Comparison of ENCODE assay signal across 30 mouse cellular contexts in the genomic region with DNA sequence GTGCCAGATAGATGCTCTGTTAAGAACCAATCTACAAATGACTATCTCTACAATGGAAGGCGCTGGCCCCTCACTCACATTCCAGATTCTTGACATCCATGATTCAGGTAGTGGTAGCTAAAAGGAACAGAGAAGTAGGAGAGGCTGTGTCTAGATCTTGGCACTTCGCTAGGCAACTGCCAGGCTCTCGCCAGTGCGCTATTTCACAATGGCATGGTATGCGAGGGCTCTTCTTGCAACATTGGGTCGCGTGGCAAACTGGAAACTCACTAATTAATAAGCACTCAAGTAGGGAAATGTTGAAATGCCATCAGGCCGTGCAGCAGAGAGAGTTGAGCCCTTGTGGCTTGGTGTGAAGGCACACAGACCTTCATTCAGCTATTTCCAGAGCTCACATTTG. TPM values are rescaled to one million over a fixed set of nuclear protein-coding genes. Genes with fewer than 3 reads are reported as not detected.
DNase-seq lines count a peak whose midpoint lies in the region; ATAC-seq and TF ChIP-seq lines count a peak whose summit lies in the region.
"Had no signal": no experiment of that assay in that cellular context is flagged by ENCODE, and none has a peak within 500 bp of the region (broad histone marks: within the 10 kb centered on the region; RNA-seq: fewer than 3 reads in every experiment).

No protein-coding gene starts in this region.

- no peaks in the 10 kb centered on the region for H3K27me3 ChIP-seq in kidney, embryonic 16.5 days (ENCODE audit: insufficient read depth, low read length)
- no peaks in the 10 kb centered on the region for H3K27me3 ChIP-seq in lung, postnatal 0 days (replicated peaks; ENCODE audit: insufficient read depth, low read length)
- no peaks in the 10 kb centered on the region for H3K27me3 ChIP-seq in hindbrain, embryonic 10.5 days (ENCODE audit: insufficient read depth, poor library complexity, severe bottlenecking)
- H3K27me3 ChIP-seq in forebrain, embryonic 15.5 days = no peaks in the 10 kb centered on the region
- H3K27me3 ChIP-seq: heart, embryonic 13.5 days; hindbrain, embryonic 13.5 days; limb, embryonic 12.5 days; liver, embryonic 13.5 days; lung, embryonic 15.5 days; midbrain, embryonic 15.5 days; neural tube, embryonic 12.5 days had no signal

- TF ChIP-seq CTCF in lung, postnatal 0 days (IDR thresholded peaks at IDR 0.05) = no peak

- H3K4me3 ChIP-seq in kidney, embryonic 16.5 days (ENCODE audit: low read length) = no peak overlapping the region
- no peak overlapping the region for H3K4me3 ChIP-seq in lung, postnatal 0 days (ENCODE audit: low read depth, low read length)
- H3K4me3 ChIP-seq in hindbrain, embryonic 10.5 days = no peak overlapping the region
- H3K4me3 ChIP-seq in forebrain, embryonic 15.5 days = no peak overlapping the region
- H3K4me3 ChIP-seq: heart, embryonic 13.5 days; hindbrain, embryonic 13.5 days; limb, embryonic 12.5 days; liver, embryonic 13.5 days; lung, embryonic 15.5 days; midbrain, embryonic 15.5 days; neural tube, embryonic 12.5 days had no signal

- no peak overlapping the region for H3K4me2 ChIP-seq in kidney, embryonic 16.5 days (replicated peaks; ENCODE audit: low read depth, low read length)
- H3K4me2 ChIP-seq in lung, postnatal 0 days (replicated peaks; ENCODE audit: low read depth, low read length) = no peak overlapping the region
- no peak overlapping the region for H3K4me2 ChIP-seq in forebrain, embryonic 15.5 days (replicated peaks)
- H3K4me2 ChIP-seq: heart, embryonic 13.5 days; hindbrain, embryonic 13.5 days; limb, embryonic 12.5 days; liver, embryonic 13.5 days; lung, embryonic 15.5 days; midbrain, embryonic 15.5 days; neural tube, embryonic 12.5 days had no signal

- H3K27ac ChIP-seq in kidney, embryonic 16.5 days (ENCODE audit: low read length) = no peak overlapping the region
- no peak overlapping the region; the same call in 1 of the 2 replicates for H3K27ac ChIP-seq in lung, postnatal 0 days (ENCODE audit: low read length)
- H3K27ac ChIP-seq in hindbrain, embryonic 10.5 days = no peak overlapping the region
- no peak overlapping the region for H3K27ac ChIP-seq in forebrain, embryonic 15.5 days (replicated peaks)
- H3K27ac ChIP-seq: heart, embryonic 13.5 days; hindbrain, embryonic 13.5 days; kidney, postnatal 0 days; limb, embryonic 12.5 days; liver, embryonic 13.5 days; lung, embryonic 15.5 days; midbrain, embryonic 15.5 days; neural tube, embryonic 12.5 days had no signal

- WGBS in kidney, embryonic 16.5 days = 82% methylated on average over 8 of the region's 8 CpGs
- 59% methylated on average over 8 of the region's 8 CpGs for WGBS in lung, postnatal 0 days
- WGBS in hindbrain, embryonic 10.5 days = 87% methylated on average over 8 of the region's 8 CpGs
- WGBS in forebrain, embryonic 15.5 days = 76% methylated on average over 8 of the region's 8 CpGs

- peak; percentile 2 for DNase-seq in kidney, adult 9 months
- DNase-seq in lung, postnatal 0 days (ENCODE audit: low spot score) = peak; percentile 78
- no peak for DNase-seq in cerebellum, postnatal 36 days
- no peak for DNase-seq in hindbrain, embryonic 10.5 days (ENCODE audit: low spot score)
- DNase-seq: cerebellum, adult 8-10 months; heart, adult 18-20 months; heart, postnatal 14 days; kidney, adult 11 months; layer of hippocampus, adult 9-11 months; liver, embryonic 13.5 days; retina, postnatal 1 day; right cerebral cortex, postnatal 25 days; spleen, adult 18-20 months had no signal

- no peak overlapping the region for H3K9ac ChIP-seq in kidney, embryonic 16.5 days (replicated peaks; ENCODE audit: low read length)
- no peak overlapping the region for H3K9ac ChIP-seq in lung, postnatal 0 days (replicated peaks; ENCODE audit: low read depth)
- no peak overlapping the region for H3K9ac ChIP-seq in forebrain, embryonic 15.5 days (replicated peaks)
- H3K9ac ChIP-seq: heart, embryonic 13.5 days; hindbrain, embryonic 13.5 days; limb, embryonic 12.5 days; liver, embryonic 13.5 days; lung, embryonic 15.5 days; midbrain, embryonic 15.5 days; neural tube, embryonic 12.5 days had no signal

- H3K36me3 ChIP-seq in kidney, embryonic 16.5 days (ENCODE audit: insufficient read depth, low read length) = no peaks in the 10 kb centered on the region
- no peaks in the 10 kb centered on the region for H3K36me3 ChIP-seq in lung, postnatal 0 days (ENCODE audit: insufficient read depth, low read length)
- H3K36me3 ChIP-seq in hindbrain, embryonic 10.5 days = no peaks in the 10 kb centered on the region
- H3K36me3 ChIP-seq in forebrain, embryonic 15.5 days = no peaks in the 10 kb centered on the region
- H3K36me3 ChIP-seq: heart, embryonic 13.5 days; hindbrain, embryonic 13.5 days; limb, embryonic 12.5 days; liver, embryonic 13.5 days; lung, embryonic 15.5 days; midbrain, embryonic 15.5 days; neural tube, embryonic 12.5 days had no signal

- no peaks in the 10 kb centered on the region for H3K9me3 ChIP-seq in kidney, embryonic 16.5 days (ENCODE audit: low read length)
- H3K9me3 ChIP-seq in lung, postnatal 0 days (ENCODE audit: low read length) = no peaks in the 10 kb centered on the region
- H3K9me3 ChIP-seq in hindbrain, embryonic 10.5 days = no peaks in the 10 kb centered on the region
- H3K9me3 ChIP-seq in forebrain, embryonic 15.5 days = no peaks in the 10 kb centered on the region
- H3K9me3 ChIP-seq: heart, embryonic 13.5 days; hindbrain, embryonic 13.5 days; limb, embryonic 12.5 days; liver, embryonic 13.5 days; lung, embryonic 15.5 days; midbrain, embryonic 15.5 days; neural tube, embryonic 12.5 days had no signal

- peaks cover 6% of the 10 kb centered on the region; the same call in 1 of the 2 replicates for H3K4me1 ChIP-seq in kidney, embryonic 16.5 days (ENCODE audit: insufficient read depth, low read length)
- no peaks in the 10 kb centered on the region for H3K4me1 ChIP-seq in lung, postnatal 0 days (ENCODE audit: insufficient read depth, low read depth, low read length)
- no peaks in the 10 kb centered on the region for H3K4me1 ChIP-seq in hindbrain, embryonic 10.5 days (replicated peaks)
- no peaks in the 10 kb centered on the region for H3K4me1 ChIP-seq in forebrain, embryonic 15.5 days
- H3K4me1 ChIP-seq: heart, embryonic 13.5 days; hindbrain, embryonic 13.5 days; limb, embryonic 12.5 days; liver, embryonic 13.5 days; lung, embryonic 15.5 days; midbrain, embryonic 15.5 days; neural tube, embryonic 12.5 days had no signal

- TF ChIP-seq EP300 in lung, postnatal 0 days (IDR thresholded peaks at IDR 0.05) = peak; percentile 80

- no peak for ATAC-seq in kidney, embryonic 16.5 days (ENCODE audit: low FRiP score, low TSS enrichment)
- ATAC-seq in common myeloid progenitor, adult 5-6 weeks (replicated peaks; ENCODE audit: low read depth, poor library complexity, severe bottlenecking) = peak; percentile 72
- peak; percentile 85 for ATAC-seq in lung, postnatal 0 days
- ATAC-seq in megakaryocyte, adult 5-6 weeks (ENCODE audit: poor library complexity, severe bottlenecking) = peak; percentile 97
- no peak for ATAC-seq in forebrain, embryonic 15.5 days (replicated peaks)
- ATAC-seq: midbrain, embryonic 15.5 days had no signal

RNA-seq across cellular contexts. Expression of gene Il12b, which starts 50.3 kb away (rescaled TPM):
- 0.19 TPM in 1 of 2 replicates, not detected in the other for polyA plus RNA-seq in kidney, embryonic 16.5 days (2015; fragmentation: Nextera tagmentation; extraction: Ambion mirVana)
- total RNA-seq in common myeloid progenitor, adult 5-6 weeks (2017) = not detected in 2 replicates
- polyA plus RNA-seq in lung, postnatal 0 days (2015; fragmentation: Nextera tagmentation; extraction: Ambion mirVana) = 0.11 and 0.18 TPM in 2 replicates
- total RNA-seq in megakaryocyte, adult 5-6 weeks (2015) = not detected in 2 replicates
- not detected in 2 replicates for total RNA-seq in megakaryocyte, adult 5-6 weeks (2017)
- polyA plus RNA-seq in hindbrain, embryonic 10.5 days (2016; fragmentation: Nextera tagmentation; extraction: Ambion mirVana) = not detected in 2 replicates
- polyA plus RNA-seq in forebrain, embryonic 15.5 days (2015; fragmentation: Nextera tagmentation; extraction: Ambion mirVana) = not detected in 2 replicates
- total RNA-seq: gastrocnemius, adult 8-10 months; heart, adult 18-20 months; heart, postnatal 14 days; left cerebral cortex, adult 8-10 months had no signal
- polyA plus RNA-seq: cortical plate, adult 2 months; embryonic facial prominence, embryonic 11.5 days; forebrain, embryonic 11.5 days; frontal cortex, adult 2 months; limb, embryonic 12.5 days; liver, embryonic 13.5 days; lung, embryonic 15.5 days; midbrain, embryonic 15.5 days; neural tube, embryonic 12.5 days had no signal

Comparison
In these comparisons a context has a peak if more than half of its experiments do, and no peak if none do; other contexts are left out.
1. DNase-seq: peak in kidney, adult 9 months (single experiment) and lung, postnatal 0 days (single experiment); none in cerebellum, postnatal 36 days (0 of 2) and hindbrain, embryonic 10.5 days (single experiment).
2. ATAC-seq: peak in common myeloid progenitor, adult 5-6 weeks (single experiment), lung, postnatal 0 days (single experiment) and megakaryocyte, adult 5-6 weeks (single experiment); none in kidney, embryonic 16.5 days (single experiment) and forebrain, embryonic 15.5 days (single experiment).